Mouse (Mus musculus) heart, embryonic 14.5 days (tissue): ENCODE data around the gene Fbln2. TPM values are rescaled to one million over a fixed set of nuclear protein-coding genes. Genes with fewer than 3 reads are reported as not detected.

Experiments
- ATAC-seq: fragments of 200-750 bp; cut with Nextera tagmentation; 2 replicates; pipeline ENCODE4 v1.8.0; 2017; ENCODE audit warnings: low read depth, moderate TSS enrichment; ENCODE audit not compliant: insufficient number of reproducible peaks, insufficient read depth, low FRiP score
- H3K27ac ChIP-seq, 2 experiments: fragments of 200-500 bp in 1 of 2; fragments of 300-500 bp in 1 of 2; sonication (generic) in 1 of 2; replicated peaks in 1 of 2; 2 replicates each; pipeline ENCODE4 v1.5.1; 2012 to 2014; ENCODE audit warnings: low read depth in 2 of 2, low read length in 2 of 2, control low read depth in 1 of 2, mild to moderate bottlenecking in 1 of 2, mixed read lengths in 1 of 2; ENCODE audit not compliant: control insufficient read depth in 1 of 2, insufficient read depth in 1 of 2
- H3K27me3 ChIP-seq: fragments of 300-500 bp; sonication (generic); 2 replicates; pipeline ENCODE4 v1.6.1; 2014; ENCODE audit warnings: mild to moderate bottlenecking, low read length, control low read depth; ENCODE audit not compliant: control insufficient read depth, insufficient read depth
- H3K36me3 ChIP-seq: fragments of 300-500 bp; sonication (generic); 2 replicates; pipeline ENCODE4 v1.6.1; 2014; ENCODE audit warnings: mild to moderate bottlenecking, control low read depth, low read length, mixed read lengths; ENCODE audit not compliant: control insufficient read depth, insufficient read depth
- H3K4me1 ChIP-seq, 2 experiments: fragments of 200-500 bp in 1 of 2; fragments of 300-500 bp in 1 of 2; sonication (generic) in 1 of 2; 2 replicates each; pipeline ENCODE4 v1.6.1; 2012 to 2014; ENCODE audit warnings: low read length in 2 of 2, control low read depth in 1 of 2, mixed read lengths in 1 of 2; ENCODE audit not compliant: control insufficient read depth in 2 of 2, insufficient read depth in 2 of 2
- H3K4me2 ChIP-seq: fragments of 300-500 bp; sonication (generic); 2 replicates; pipeline ENCODE4 v1.6.1; 2014; ENCODE audit warnings: mild to moderate bottlenecking, low read length
- H3K4me3 ChIP-seq, 2 experiments: fragments of 200-500 bp in 1 of 2; fragments of 300-500 bp in 1 of 2; sonication (generic) in 1 of 2; 2 replicates each; pipeline ENCODE4 v1.5.1; 2012 to 2014; ENCODE audit warnings: low read length in 2 of 2, mild to moderate bottlenecking in 2 of 2, control low read depth in 1 of 2, low read depth in 1 of 2, moderate library complexity in 1 of 2; ENCODE audit not compliant: control insufficient read depth in 1 of 2, insufficient read depth in 1 of 2
- H3K9ac ChIP-seq: fragments of 300-500 bp; sonication (generic); 2 replicates; pipeline ENCODE4 v1.6.1; 2014; ENCODE audit warnings: mild to moderate bottlenecking, low read length
- H3K9me3 ChIP-seq: fragments of 300-500 bp; sonication (generic); 2 replicates; pipeline ENCODE4 v1.6.1; 2016; ENCODE audit warnings: low read length, control low read depth; ENCODE audit not compliant: control insufficient read depth
- WGBS: fragments of 180-500 bp; shearing (Covaris S2); extraction: QIAGEN DNeasy Blood & Tissue Kit; methylation state at CpG from one replicate; pipeline ENCODE4 v1.1.7; 2014; 5-methylcytosine and 5-hydroxymethylcytosine counted together
- polyA plus RNA-seq: library from polyadenylated mRNA; unstranded; fragments of >200 nt; fragmentation: Nextera tagmentation; extraction: Ambion mirVana; gene quantifications from 2 replicates; pipeline ENCODE4 v1.2.1, GENCODE M21; 2014

The Fbln2 gene
- polyA plus RNA-seq, 1 experiment from 2014 or later, result 144 TPM

- no peaks in the 10 kb centered on the region for H3K4me1 ChIP-seq
- WGBS, result 86% methylated on average over 5 of the region's 5 CpGs
- peaks cover 11% of the 10 kb centered on the region for H3K27me3 ChIP-seq
- no peaks in the 10 kb centered on the region for H3K36me3 ChIP-seq
- ATAC-seq, result no peak
- no peak overlapping the region for H3K27ac ChIP-seq
- no peak overlapping the region for H3K4me2 ChIP-seq
- no peak overlapping the region for H3K9ac ChIP-seq
- no peak overlapping the region for H3K4me3 ChIP-seq
- peaks cover 7% of the 10 kb centered on the region; the same call in 1 of the 2 replicates for H3K9me3 ChIP-seq
These were observed 98.9 kb downstream of the Fbln2 start for GRCm38 (mm10) chr6:91311204-91311603.

GRCm38 (mm10) chr6:91312491-91312890 lies 100.2 kb downstream of the Fbln2 start:
- Histone ChIP-seq H3K9me3 (peaks cover 7% of the 10 kb centered on the region; the same call in 1 of the 2 replicates), H3K4me1 (no peaks in the 10 kb centered on the region), H3K27me3 (peaks cover 11% of the 10 kb centered on the region), H3K4me2 (no peak overlapping the region), H3K9ac (no peak overlapping the region), H3K27ac (no peak overlapping the region), H3K4me3 (no peak overlapping the region), H3K36me3 (no peaks in the 10 kb centered on the region)
- ATAC-seq, result no peak
- WGBS, result 68% methylated on average over 9 of the region's 9 CpGs

Other genes starting within 250 kb of the Fbln2 start
- gene Iqsec1, start 223.8 kb upstream of the Fbln2 start, polyA plus RNA-seq, result 24.1 and 28.6 TPM in 2 replicates
- gene Nup210, start 95.6 kb upstream of the Fbln2 start, polyA plus RNA-seq, result 6.3 and 7.1 TPM in 2 replicates
- gene Hdac11, start 55.8 kb upstream of the Fbln2 start, polyA plus RNA-seq, result 11.4 and 12.7 TPM in 2 replicates
- gene Wnt7a, start 198.9 kb downstream of the Fbln2 start, polyA plus RNA-seq, result not detected in 2 replicates